Comparison of ENCODE assay signal across 24 mouse cellular contexts in the genomic region with DNA sequence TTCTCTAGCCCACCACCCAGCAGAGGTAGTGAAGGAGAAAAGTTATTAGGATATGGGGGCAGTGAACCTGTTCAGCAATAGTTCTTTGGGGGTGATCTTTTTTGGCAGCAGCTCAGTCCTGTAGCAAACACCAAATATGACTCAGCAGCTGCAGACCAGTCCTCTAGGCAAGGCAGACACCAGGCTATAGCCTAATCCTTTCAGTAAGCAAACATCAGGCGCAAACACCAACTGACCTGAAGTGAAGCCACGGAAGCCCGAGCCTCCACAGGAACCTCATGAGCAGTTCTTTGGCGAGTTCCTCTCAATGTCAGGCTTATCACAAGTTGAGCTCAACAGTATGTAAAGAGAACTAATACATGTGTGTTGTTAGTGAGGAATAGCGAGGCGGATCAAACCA.
"Had no signal": no experiment of that assay in that cellular context is flagged by ENCODE, and none has a peak within 500 bp of the region (broad histone marks: within the 10 kb centered on the region; RNA-seq: fewer than 3 reads in every experiment).

No protein-coding gene starts in this region.

- H3K4me3 ChIP-seq: heart, embryonic 10.5 days; heart, embryonic 12.5 days; hindbrain, embryonic 10.5 days; hindbrain, embryonic 12.5 days; hindbrain, embryonic 15.5 days; kidney, embryonic 15.5 days; limb, embryonic 13.5 days; limb, embryonic 15.5 days had no signal

- H3K27me3 ChIP-seq: heart, embryonic 12.5 days; hindbrain, embryonic 12.5 days; hindbrain, embryonic 15.5 days; kidney, embryonic 15.5 days; limb, embryonic 13.5 days; limb, embryonic 15.5 days had no signal

- H3K36me3 ChIP-seq: heart, embryonic 10.5 days; heart, embryonic 12.5 days; hindbrain, embryonic 10.5 days; hindbrain, embryonic 12.5 days; hindbrain, embryonic 15.5 days; kidney, embryonic 15.5 days; limb, embryonic 13.5 days; limb, embryonic 15.5 days had no signal

- ATAC-seq: forebrain, postnatal 0 days; hindbrain, postnatal 0 days; intestine, embryonic 16.5 days had no signal

- H3K27ac ChIP-seq: heart, embryonic 10.5 days; hindbrain, embryonic 10.5 days; hindbrain, embryonic 12.5 days; hindbrain, embryonic 15.5 days; hindbrain, postnatal 0 days; kidney, embryonic 15.5 days; kidney, postnatal 0 days; limb, embryonic 13.5 days; limb, embryonic 15.5 days had no signal

- DNase-seq: forebrain, postnatal 0 days; gastrocnemius, postnatal 25 days; heart, adult 18-20 months; heart, postnatal 10 days; heart, postnatal 4 days; kidney, adult 11 months; kidney, adult 2 months; kidney, adult 9 months; kidney, postnatal 14 days; kidney, postnatal 36 days; layer of hippocampus, adult 9-11 months; layer of hippocampus, postnatal 36 days; left cerebral cortex, postnatal 4 days had no signal

- H3K9ac ChIP-seq: forebrain, postnatal 0 days; heart, embryonic 12.5 days; hindbrain, embryonic 12.5 days; hindbrain, embryonic 15.5 days; kidney, embryonic 15.5 days; limb, embryonic 13.5 days; limb, embryonic 15.5 days had no signal

- H3K9me3 ChIP-seq: heart, embryonic 10.5 days; heart, embryonic 12.5 days; hindbrain, embryonic 10.5 days; hindbrain, embryonic 12.5 days; hindbrain, embryonic 15.5 days; kidney, embryonic 15.5 days; limb, embryonic 15.5 days had no signal

- H3K4me1 ChIP-seq: limb, embryonic 15.5 days had no signal

- H3K4me2 ChIP-seq: heart, embryonic 12.5 days; hindbrain, embryonic 12.5 days; hindbrain, embryonic 15.5 days; kidney, embryonic 15.5 days; limb, embryonic 13.5 days; limb, embryonic 15.5 days had no signal
